Mouse (Mus musculus) intestine, postnatal 0 days (tissue): ENCODE measurements around the gene Trmt1. TPM values are rescaled to one million over a fixed set of nuclear protein-coding genes. Genes with fewer than 3 reads are reported as not detected.

Experiments used
- ATAC-seq: fragments of 200-750 bp; cut with Nextera tagmentation; 2 replicates; pipeline ENCODE4 v1.8.0; 2017; ENCODE audit warnings: mild to moderate bottlenecking, moderate TSS enrichment, moderate library complexity
- H3K27ac ChIP-seq: fragments of 300-500 bp; sonication (generic); 2 replicates; pipeline ENCODE4 v1.5.1; 2014; ENCODE audit warnings: mild to moderate bottlenecking, low read depth, low read length, moderate library complexity
- H3K27me3 ChIP-seq: fragments of 300-500 bp; sonication (generic); replicated peaks from 2 replicates; pipeline ENCODE4 v1.6.1; 2014; ENCODE audit warnings: low read length, mixed read lengths; ENCODE audit not compliant: control insufficient read depth, insufficient read depth
- H3K36me3 ChIP-seq: fragments of 300-500 bp; sonication (generic); 2 replicates; pipeline ENCODE4 v1.6.1; 2014; ENCODE audit warnings: mild to moderate bottlenecking, moderate library complexity; ENCODE audit not compliant: control insufficient read depth, insufficient read depth
- H3K4me1 ChIP-seq: fragments of 300-500 bp; sonication (generic); replicated peaks from 2 replicates; pipeline ENCODE4 v1.6.1; 2014; ENCODE audit warnings: antibody characterized with exemption, low read length, mixed read lengths; ENCODE audit not compliant: control insufficient read depth, insufficient read depth
- H3K4me2 ChIP-seq: fragments of 300-500 bp; sonication (generic); replicated peaks from 2 replicates; pipeline ENCODE4 v1.6.1; 2014; ENCODE audit warnings: low read depth, mild to moderate bottlenecking, moderate library complexity
- H3K4me3 ChIP-seq: fragments of 300-500 bp; sonication (generic); 2 replicates; pipeline ENCODE4 v1.5.1; 2014; ENCODE audit warnings: low read depth, low read length
- H3K9ac ChIP-seq: fragments of 300-500 bp; sonication (generic); 2 replicates; pipeline ENCODE4 v1.6.1; 2014; ENCODE audit warnings: mild to moderate bottlenecking, low read depth, low read length
- H3K9me3 ChIP-seq: fragments of 300-500 bp; sonication (generic); 2 replicates; pipeline ENCODE4 v1.6.1; 2016; ENCODE audit warnings: mixed run types; ENCODE audit not compliant: control insufficient read depth
- CTCF ChIP-seq: sonication (generic); IDR thresholded peaks from 2 replicates; pipeline ENCODE4 v1.5.1; 2016; ENCODE audit warnings: low read depth, mild to moderate bottlenecking, control low read depth, antibody characterized with exemption, moderate library complexity
- WGBS: fragments of 180-500 bp; shearing (Covaris S2); extraction: QIAGEN DNeasy Blood & Tissue Kit; methylation state at CpG from one replicate; pipeline ENCODE4 v1.1.7; 2014; 5-methylcytosine and 5-hydroxymethylcytosine counted together
- polyA plus RNA-seq: library from polyadenylated mRNA; unstranded; fragments of >200 nt; fragmentation: Nextera tagmentation; extraction: Ambion mirVana; gene quantifications from 2 replicates; pipeline ENCODE4 v1.2.1, GENCODE M21; 2015

Gene Trmt1
- polyA plus RNA-seq, 1 experiment from 2014 or later: 22.3 TPM

DNA sequence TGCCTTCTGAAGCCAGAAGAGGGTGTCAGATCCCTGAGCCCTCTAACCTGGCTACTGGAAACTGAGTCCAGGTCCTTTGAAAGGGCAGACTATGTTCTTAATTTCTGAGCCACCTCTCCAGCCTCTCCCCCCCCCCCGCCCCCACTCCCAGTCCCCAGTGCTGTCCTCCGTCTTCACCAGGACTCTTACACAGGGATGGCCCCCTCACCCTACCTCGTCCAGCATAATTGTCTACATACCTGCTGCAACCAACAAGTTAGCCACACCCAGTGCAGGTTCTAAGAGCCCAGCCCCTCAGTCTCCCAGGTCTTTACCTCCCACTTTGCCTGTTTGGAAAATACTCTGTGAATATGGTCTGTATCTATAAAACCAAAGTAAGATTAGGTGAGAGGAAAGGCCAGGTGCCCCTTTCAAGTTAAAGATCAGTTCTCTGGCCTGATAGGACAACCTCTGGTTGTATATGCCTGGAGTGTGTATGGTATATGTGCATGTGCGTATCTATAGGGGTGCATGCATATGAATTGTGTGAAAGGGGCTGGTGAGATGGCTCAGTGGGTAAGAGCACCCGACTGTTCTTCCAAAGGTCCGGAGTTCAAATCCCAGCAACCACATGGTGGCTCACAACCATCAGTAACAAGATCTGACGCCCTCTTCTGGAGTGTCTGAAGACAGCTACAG lies 45.4 kb upstream of the Trmt1 start:
- H3K4me1 ChIP-seq: 0 out of 2 replicates have a peak, but pooled peaks cover 5% of the 10 kb centered on the region
- H3K9ac ChIP-seq: no peak overlapping the region
- no peak for ATAC-seq
- no peak for TF ChIP-seq CTCF
- no peaks in the 10 kb centered on the region for H3K36me3 ChIP-seq
- no peak overlapping the region for H3K4me2 ChIP-seq
- H3K27ac ChIP-seq: no peak overlapping the region
- H3K9me3 ChIP-seq: no peaks in the 10 kb centered on the region
- H3K27me3 ChIP-seq: no peaks in the 10 kb centered on the region
- 63% methylated on average over 7 of the region's 7 CpGs for whole genome bisulfite sequencing
- no peak overlapping the region for H3K4me3 ChIP-seq

DNA sequence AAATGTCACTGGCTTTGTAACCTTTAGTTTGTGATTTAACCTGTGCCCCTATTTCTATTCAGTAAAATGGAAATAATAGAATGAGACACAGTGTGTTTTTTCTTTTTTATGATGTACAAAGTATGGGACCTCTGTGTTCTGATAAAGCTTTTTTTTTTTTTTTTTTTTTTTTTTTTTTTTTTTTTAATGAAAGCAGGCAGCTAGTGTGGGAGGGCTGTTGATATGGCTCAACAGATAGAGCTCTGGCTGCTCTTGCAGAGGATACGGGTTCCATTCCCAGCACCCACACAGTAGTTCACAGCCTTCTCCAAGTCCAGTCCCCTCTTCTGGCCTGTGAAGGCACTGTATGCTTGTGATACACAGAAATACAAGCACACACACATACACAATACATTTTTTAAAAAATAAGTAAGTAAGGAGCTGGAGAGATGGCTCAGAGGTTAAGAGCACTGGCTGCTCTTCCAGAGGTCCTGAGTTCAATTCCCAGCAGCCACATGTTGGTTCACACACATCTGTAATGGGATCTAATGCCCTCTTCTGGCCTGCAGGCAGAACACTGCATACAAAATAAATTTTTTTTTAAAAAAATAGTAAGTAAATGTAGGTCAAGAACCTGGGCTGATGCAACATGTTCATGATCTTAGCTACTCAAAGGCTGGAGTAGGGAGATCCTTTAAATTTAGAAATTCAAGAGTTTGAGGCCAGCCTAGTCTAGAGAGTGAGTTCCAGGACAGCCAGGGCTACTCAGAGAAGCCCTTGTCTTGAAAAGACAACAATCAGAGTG lies 44.3 kb upstream of the Trmt1 start:
- 70% methylated on average over 1 of the region's 1 CpGs for WGBS

DNA sequence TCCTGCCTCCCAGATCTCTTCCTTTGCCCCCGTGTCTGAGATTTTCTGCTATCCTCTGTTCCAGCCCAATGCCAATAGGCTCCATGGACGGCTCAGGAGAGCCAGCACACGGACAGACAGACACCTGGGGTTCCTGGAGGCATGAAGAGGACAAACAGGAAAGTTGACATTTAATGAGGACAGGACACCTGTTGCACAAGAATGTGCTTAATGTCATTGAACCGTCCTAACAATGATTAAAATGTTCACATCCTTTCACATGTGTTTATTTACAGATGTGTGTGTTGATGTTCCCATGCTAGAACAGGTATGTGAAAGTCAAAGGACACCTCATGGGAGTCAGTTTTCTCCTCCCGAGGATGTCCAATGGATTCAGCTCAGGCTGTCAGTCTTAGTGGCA lies 43.1 kb upstream of the Trmt1 start:
- no peaks in the 10 kb centered on the region for H3K9me3 ChIP-seq
- WGBS: 53% methylated on average over 5 of the region's 5 CpGs
- no peak overlapping the region for H3K4me2 ChIP-seq
- 0 out of 2 replicates have a peak, but pooled peaks cover 5% of the 10 kb centered on the region for H3K4me1 ChIP-seq
- TF ChIP-seq CTCF: no peak
- H3K27ac ChIP-seq: no peak overlapping the region
- no peaks in the 10 kb centered on the region for H3K27me3 ChIP-seq
- no peak overlapping the region for H3K9ac ChIP-seq
- H3K4me3 ChIP-seq: no peak overlapping the region
- no peaks in the 10 kb centered on the region for H3K36me3 ChIP-seq
- no peak for ATAC-seq

More for the DNA sequence above, 44.3 kb upstream of the Trmt1 start:
- Histone ChIP-seq H3K4me1 (0 out of 2 replicates have a peak, but pooled peaks cover 5% of the 10 kb centered on the region), H3K4me3 (no peak overlapping the region), H3K4me2 (no peak overlapping the region; the same call in 1 of the 2 replicates), H3K27ac (no peak overlapping the region), H3K9me3 (no peaks in the 10 kb centered on the region), H3K9ac (no peak overlapping the region; the same call in 1 of the 2 replicates), H3K27me3 (no peaks in the 10 kb centered on the region), H3K36me3 (no peaks in the 10 kb centered on the region)
- no peak for ATAC-seq
- peak; percentile 39; the same call in 1 of the 2 replicates for TF ChIP-seq CTCF

DNA sequence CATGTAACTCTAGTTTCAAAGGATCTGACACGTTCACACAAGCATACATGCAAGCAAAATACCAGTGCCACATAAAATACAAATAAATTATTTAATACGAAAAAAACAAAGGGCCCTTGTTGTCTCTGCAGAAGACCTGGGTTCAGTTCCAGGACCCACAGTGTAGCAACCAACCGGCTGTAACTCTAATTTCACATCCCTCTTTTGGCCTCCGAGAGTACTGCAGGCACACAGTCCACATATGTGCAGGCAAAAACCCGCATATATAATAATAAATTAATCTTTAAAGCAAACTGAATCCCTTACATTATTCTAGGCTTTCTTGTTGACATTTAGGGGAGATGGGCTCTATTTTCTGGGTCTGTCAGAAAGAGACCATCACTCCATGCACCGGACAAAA lies 39.3 kb upstream of the Trmt1 start:
- WGBS: 59% methylated on average over 6 of the region's 6 CpGs
- H3K4me2 ChIP-seq: peak overlapping the region; percentile 57
- no peak overlapping the region for H3K9ac ChIP-seq

DNA sequence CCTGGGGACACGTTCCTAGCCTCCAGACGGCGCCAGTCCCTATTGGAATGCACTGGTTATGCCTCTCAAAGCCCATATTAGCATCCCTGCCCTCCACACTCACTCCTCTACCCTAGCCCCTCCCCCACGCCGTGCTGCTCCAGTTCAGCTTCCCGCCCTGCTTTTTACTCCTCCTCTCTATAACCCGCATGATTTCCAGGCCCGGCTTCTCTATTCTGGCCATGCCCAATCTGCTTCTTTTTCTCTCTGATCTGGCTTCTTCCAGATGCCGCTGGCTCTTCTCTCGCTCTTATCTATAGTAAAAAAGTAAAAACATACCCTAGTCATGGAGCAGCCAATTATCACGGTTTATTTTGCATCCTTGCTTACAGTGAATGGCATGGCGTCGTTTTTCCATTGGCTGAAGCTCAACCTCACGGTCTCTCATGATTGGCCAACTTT lies 38.6 kb upstream of the Trmt1 start:
- Histone ChIP-seq H3K4me3 (no peak overlapping the region), H3K9me3 (no peaks in the 10 kb centered on the region), H3K9ac (no peak overlapping the region), H3K36me3 (no peaks in the 10 kb centered on the region), H3K4me2 (peak overlapping the region; percentile 57), H3K27me3 (no peaks in the 10 kb centered on the region), H3K27ac (no peak overlapping the region), H3K4me1 (0 out of 2 replicates have a peak, but pooled peaks cover 4% of the 10 kb centered on the region)
- TF ChIP-seq CTCF: peak; percentile 49
- 6% methylated on average over 14 of the region's 14 CpGs for WGBS
- 0 out of 2 replicates have a peak, but pooled peaks have one; percentile 12 for ATAC-seq

More for the DNA sequence above, 39.3 kb upstream of the Trmt1 start:
- H3K36me3 ChIP-seq: no peaks in the 10 kb centered on the region
- TF ChIP-seq CTCF: peak; percentile 40
- H3K4me1 ChIP-seq: 0 out of 2 replicates have a peak, but pooled peaks cover 5% of the 10 kb centered on the region
- ATAC-seq: no peak
- no peaks in the 10 kb centered on the region for H3K27me3 ChIP-seq
- H3K9me3 ChIP-seq: no peaks in the 10 kb centered on the region
- no peak overlapping the region for H3K27ac ChIP-seq
- no peak overlapping the region for H3K4me3 ChIP-seq

DNA sequence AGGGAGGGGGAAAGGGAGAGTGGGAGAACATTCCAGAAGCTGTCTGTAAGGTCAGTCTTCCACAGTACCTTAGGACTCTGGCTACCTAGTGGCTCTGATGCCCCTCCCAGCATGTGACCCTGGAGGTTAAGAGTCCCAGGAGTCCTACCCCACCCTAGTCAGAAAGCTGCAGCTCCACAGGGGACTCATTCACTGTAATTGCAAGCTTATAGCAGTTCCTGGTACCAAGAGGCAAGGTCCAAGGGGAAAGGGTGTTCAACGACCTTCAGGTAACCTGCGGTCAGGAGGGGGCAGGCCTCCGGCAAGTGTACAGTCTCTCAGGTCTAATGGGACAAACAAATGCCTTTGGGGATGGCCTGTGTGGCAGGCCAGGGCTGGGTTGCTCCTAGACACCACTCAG lies 35.9 kb upstream of the Trmt1 start:
- TF ChIP-seq CTCF: no peak
- Histone ChIP-seq H3K4me3 (no peak overlapping the region), H3K27ac (peak overlapping the region; percentile 29; the same call in 1 of the 2 replicates), H3K4me2 (no peak overlapping the region), H3K36me3 (no peaks in the 10 kb centered on the region), H3K4me1 (0 out of 2 replicates have a peak, but pooled peaks cover under 1% of the 10 kb centered on the region), H3K9me3 (no peaks in the 10 kb centered on the region), H3K9ac (no peak overlapping the region), H3K27me3 (no peaks in the 10 kb centered on the region)
- peak; percentile 70 for ATAC-seq
- WGBS: 28% methylated on average over 3 of the region's 3 CpGs
